Mouse (Mus musculus) midbrain, embryonic 12.5 days (tissue): ENCODE measurements around the gene Arhgef28. TPM values are rescaled to one million over a fixed set of nuclear protein-coding genes. Genes with fewer than 3 reads are reported as not detected.

ENCODE experiments used
- ATAC-seq: fragments of 200-750 bp; cut with Nextera tagmentation; 2 replicates; pipeline ENCODE4 v1.8.0; 2017; ENCODE audit warnings: low read depth, moderate TSS enrichment, moderate library complexity; ENCODE audit not compliant: low FRiP score
- H3K27ac ChIP-seq: fragments of 300-500 bp; sonication (generic); replicated peaks from 2 replicates; pipeline ENCODE4 v1.5.1; 2016; ENCODE audit warnings: mild to moderate bottlenecking
- H3K27me3 ChIP-seq: fragments of 300-500 bp; sonication (generic); 2 replicates; pipeline ENCODE4 v1.6.1; 2016; ENCODE audit warnings: mild to moderate bottlenecking
- H3K36me3 ChIP-seq: fragments of 300-500 bp; sonication (generic); 2 replicates; pipeline ENCODE4 v1.6.1; 2016
- H3K4me1 ChIP-seq: fragments of 300-500 bp; sonication (generic); 2 replicates; pipeline ENCODE4 v1.6.1; 2016
- H3K4me2 ChIP-seq: fragments of 300-500 bp; sonication (generic); replicated peaks from 2 replicates; pipeline ENCODE4 v1.6.1; 2016; ENCODE audit warnings: mild to moderate bottlenecking, moderate library complexity
- H3K4me3 ChIP-seq: fragments of 300-500 bp; sonication (generic); 2 replicates; pipeline ENCODE4 v1.5.1; 2016; ENCODE audit warnings: mild to moderate bottlenecking
- H3K9ac ChIP-seq: fragments of 300-500 bp; sonication (generic); replicated peaks from 2 replicates; pipeline ENCODE4 v1.6.1; 2016; ENCODE audit warnings: mild to moderate bottlenecking, moderate library complexity
- H3K9me3 ChIP-seq: fragments of 300-500 bp; sonication (generic); 2 replicates; pipeline ENCODE4 v1.6.1; 2016; ENCODE audit warnings: mild to moderate bottlenecking
- WGBS: fragments of 180-500 bp; shearing (Covaris S2); methylation state at CpG from one replicate; pipeline ENCODE4 v1.1.7; 2016; 5-methylcytosine and 5-hydroxymethylcytosine counted together
- polyA plus RNA-seq: library from polyadenylated mRNA; unstranded; fragments of >200 nt; fragmentation: Nextera tagmentation; extraction: Ambion mirVana; gene quantifications from 2 replicates; pipeline ENCODE4 v1.2.1, GENCODE M21; 2016

Gene Arhgef28
- polyA plus RNA-seq, 1 experiment from 2014 or later: 9.8 TPM

DNA sequence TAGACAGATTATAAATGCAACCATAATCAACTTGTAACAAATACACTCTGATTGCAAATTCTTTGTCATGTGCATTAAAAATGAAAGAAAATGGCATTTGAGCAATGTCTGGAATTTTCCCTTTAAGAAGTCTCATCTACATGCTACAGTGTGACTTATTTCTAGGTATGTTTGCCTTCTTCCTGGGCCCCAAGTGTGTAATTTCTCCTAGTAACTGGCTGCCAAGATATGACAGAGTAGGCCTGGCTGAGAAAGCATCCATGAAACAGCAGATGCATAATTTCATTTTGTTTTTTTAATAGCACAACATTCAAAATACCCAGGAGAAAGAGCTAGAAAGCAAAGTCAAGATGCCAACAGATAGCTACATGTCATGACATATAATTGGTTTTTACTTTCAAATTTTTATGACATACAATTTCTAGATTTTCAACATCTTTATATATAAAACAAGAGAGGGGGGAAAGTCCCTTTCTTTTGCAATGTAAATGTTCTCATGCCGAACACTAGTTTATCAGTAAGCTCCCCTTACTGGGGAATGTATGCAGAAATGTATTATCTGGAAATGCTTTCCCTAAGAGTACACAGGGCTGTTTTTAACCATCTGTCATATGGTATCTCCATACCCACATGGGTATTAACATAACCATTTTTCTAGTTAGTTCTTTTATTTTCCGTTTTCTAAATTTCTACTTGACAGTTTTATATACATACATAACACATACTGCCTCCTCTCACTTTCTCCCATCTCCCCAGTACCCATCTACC is 201.4 kb downstream of the Arhgef28 start:
- Histone ChIP-seq H3K4me1 (no peaks in the 10 kb centered on the region), H3K27me3 (no peaks in the 10 kb centered on the region), H3K36me3 (no peaks in the 10 kb centered on the region), H3K4me3 (no peak overlapping the region), H3K27ac (no peak overlapping the region), H3K9ac (no peak overlapping the region), H3K9me3 (no peaks in the 10 kb centered on the region), H3K4me2 (no peak overlapping the region)
- no peak for ATAC-seq
- 88% methylated on average over 2 of the region's 2 CpGs for WGBS

DNA sequence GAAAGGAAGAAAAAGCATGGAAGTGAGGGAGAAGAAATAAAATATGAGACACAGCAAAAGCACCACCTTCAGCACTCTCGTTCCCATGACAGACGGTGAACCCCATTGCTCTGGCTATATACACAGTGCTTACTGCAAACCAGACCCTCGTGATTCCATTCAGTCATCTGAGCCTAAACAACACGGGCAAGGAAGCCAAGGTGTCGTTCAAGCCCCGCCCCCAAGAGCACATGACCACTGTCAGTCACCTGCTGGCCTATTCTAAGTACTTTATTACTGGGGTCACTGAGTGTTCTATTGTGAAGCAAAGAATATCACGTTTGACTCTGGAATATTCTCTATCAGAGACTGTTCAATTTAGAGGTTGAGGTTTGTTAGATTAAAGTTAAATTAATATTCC is 202.5 kb downstream of the Arhgef28 start:
- no peak overlapping the region for H3K27ac ChIP-seq

DNA sequence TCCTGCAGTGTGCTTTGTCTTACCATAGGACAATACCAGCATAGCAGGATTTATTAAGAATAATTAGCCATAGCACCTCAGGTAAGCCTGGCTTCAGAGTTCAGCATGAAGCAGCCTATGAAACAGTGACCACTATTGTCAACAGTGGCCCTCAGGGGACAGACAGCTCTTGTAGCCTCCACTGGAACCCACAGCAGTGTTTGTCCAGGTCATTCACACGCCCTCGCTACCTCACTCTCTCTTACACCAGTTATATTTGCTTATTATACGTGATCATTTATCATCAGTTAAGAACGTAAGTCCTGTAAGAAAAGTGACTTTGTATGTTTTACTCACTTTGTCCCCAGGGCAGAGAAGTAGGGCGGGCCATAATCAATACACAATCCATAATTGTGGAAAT is 203.6 kb downstream of the Arhgef28 start:
- Histone ChIP-seq H3K27ac (no peak overlapping the region), H3K4me2 (no peak overlapping the region), H3K9me3 (no peaks in the 10 kb centered on the region), H3K9ac (no peak overlapping the region), H3K4me3 (no peak overlapping the region), H3K4me1 (no peaks in the 10 kb centered on the region; the same call in 1 of the 2 replicates), H3K36me3 (no peaks in the 10 kb centered on the region), H3K27me3 (no peaks in the 10 kb centered on the region)
- no peak for ATAC-seq
- 92% methylated on average over 5 of the region's 5 CpGs for WGBS

More for the DNA sequence above, 202.5 kb downstream of the Arhgef28 start:
- H3K4me1 ChIP-seq: no peaks in the 10 kb centered on the region; the same call in 1 of the 2 replicates
- H3K4me2 ChIP-seq: no peak overlapping the region
- H3K9ac ChIP-seq: no peak overlapping the region
- WGBS: 59% methylated on average over 7 of the region's 7 CpGs
- no peak for ATAC-seq
- no peak overlapping the region for H3K4me3 ChIP-seq
- no peaks in the 10 kb centered on the region for H3K36me3 ChIP-seq
- no peaks in the 10 kb centered on the region for H3K27me3 ChIP-seq
- no peaks in the 10 kb centered on the region for H3K9me3 ChIP-seq

DNA sequence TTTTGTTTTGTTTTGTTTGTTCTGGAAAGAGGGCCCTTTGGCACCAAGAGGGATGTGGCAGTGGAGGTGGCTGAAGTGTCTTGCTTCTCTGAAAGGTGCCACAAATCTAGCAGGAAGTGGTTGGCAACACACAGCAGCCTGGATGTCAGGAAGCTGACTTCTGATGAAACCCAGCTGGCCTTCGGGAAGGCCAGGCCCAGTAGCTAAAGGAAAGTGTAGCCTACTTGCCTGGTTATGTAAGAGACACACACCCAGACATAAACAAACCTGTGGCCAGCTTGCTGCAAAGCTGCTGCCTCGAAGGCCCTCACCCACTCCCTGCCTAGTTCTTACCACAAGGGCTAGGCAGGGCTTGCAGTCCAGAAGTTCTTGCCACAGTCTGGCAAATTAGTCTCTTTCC is 204.1 kb downstream of the Arhgef28 start:
- 76% methylated on average over 2 of the region's 2 CpGs for WGBS
- ATAC-seq: no peak
- Histone ChIP-seq H3K4me2 (no peak overlapping the region), H3K27ac (no peak overlapping the region), H3K4me1 (no peaks in the 10 kb centered on the region; the same call in 1 of the 2 replicates), H3K36me3 (no peaks in the 10 kb centered on the region), H3K9me3 (no peaks in the 10 kb centered on the region), H3K27me3 (no peaks in the 10 kb centered on the region), H3K9ac (no peak overlapping the region), H3K4me3 (no peak overlapping the region)

DNA sequence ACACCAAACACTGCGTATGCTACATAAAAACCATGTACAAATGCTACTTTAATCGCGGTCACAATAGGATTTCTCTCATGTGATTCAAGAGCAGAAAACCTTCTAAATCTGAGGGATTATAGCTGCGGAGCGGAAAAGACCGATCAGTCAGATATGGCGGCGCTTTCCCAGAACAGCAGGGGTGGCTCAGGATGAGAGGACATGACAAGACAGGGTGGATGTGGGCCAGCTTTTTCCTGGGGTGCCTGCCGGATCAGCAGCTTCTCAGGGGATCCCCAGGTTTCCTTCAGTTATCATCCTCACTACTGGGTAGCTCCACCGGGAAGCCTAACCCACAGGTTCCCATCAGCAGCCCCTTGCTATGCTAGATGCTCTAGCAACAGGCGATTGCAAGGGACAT is 204.5 kb downstream of the Arhgef28 start:
- Histone ChIP-seq H3K4me3 (no peak overlapping the region), H3K4me2 (no peak overlapping the region), H3K9ac (no peak overlapping the region), H3K4me1 (no peaks in the 10 kb centered on the region; the same call in 1 of the 2 replicates), H3K27ac (no peak overlapping the region), H3K9me3 (no peaks in the 10 kb centered on the region), H3K36me3 (no peaks in the 10 kb centered on the region), H3K27me3 (no peaks in the 10 kb centered on the region)
- no peak for ATAC-seq
- 59% methylated on average over 11 of the region's 11 CpGs for WGBS

DNA sequence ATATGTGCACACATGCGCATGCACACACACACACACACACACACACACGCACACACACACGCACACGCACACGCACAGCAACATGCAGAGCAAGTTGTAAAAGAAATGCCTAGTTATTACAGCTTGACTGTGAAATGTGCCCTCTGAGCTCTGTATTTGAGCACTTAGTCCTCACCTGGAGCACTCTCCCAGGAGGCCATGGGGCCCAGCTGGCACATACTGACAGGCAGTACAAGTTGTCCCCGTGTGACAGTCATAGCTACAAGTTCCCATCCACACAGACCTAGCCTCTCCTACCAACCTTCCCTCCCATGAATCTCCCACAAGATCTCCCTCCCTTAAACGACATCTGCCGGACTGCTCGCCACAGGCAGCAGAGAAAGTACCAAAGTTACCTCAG is 205.4 kb downstream of the Arhgef28 start:
- ATAC-seq: no peak
- Histone ChIP-seq H3K27ac (no peak overlapping the region), H3K4me1 (no peaks in the 10 kb centered on the region; the same call in 1 of the 2 replicates), H3K36me3 (no peaks in the 10 kb centered on the region), H3K9ac (no peak overlapping the region), H3K9me3 (no peaks in the 10 kb centered on the region), H3K27me3 (no peaks in the 10 kb centered on the region), H3K4me3 (no peak overlapping the region), H3K4me2 (no peak overlapping the region)
- WGBS: 95% methylated on average over 9 of the region's 9 CpGs

DNA sequence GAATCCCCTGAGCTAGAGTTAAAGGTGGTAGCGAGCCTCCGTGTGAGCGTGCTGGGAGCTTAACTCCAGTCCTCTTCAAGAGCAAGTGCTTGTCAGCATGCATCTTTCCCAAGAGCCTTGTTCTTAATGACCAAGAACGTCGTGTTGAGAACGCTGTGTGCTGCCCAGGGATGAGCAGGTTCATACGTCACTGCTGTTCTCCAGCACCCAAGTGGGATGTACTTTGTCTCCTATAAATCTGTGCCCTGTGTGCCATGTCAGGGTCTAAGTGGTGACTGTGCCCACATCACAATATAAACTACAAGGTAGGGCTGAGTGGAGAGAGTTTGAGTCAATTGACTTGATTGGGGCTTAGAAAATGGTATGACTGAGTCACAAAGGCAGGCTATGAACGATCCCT is 207.1 kb downstream of the Arhgef28 start:
- WGBS: 83% methylated on average over 8 of the region's 8 CpGs
- Histone ChIP-seq H3K4me3 (no peak overlapping the region), H3K27ac (no peak overlapping the region), H3K4me2 (no peak overlapping the region), H3K27me3 (no peaks in the 10 kb centered on the region), H3K9ac (no peak overlapping the region), H3K9me3 (no peaks in the 10 kb centered on the region), H3K36me3 (no peaks in the 10 kb centered on the region), H3K4me1 (no peaks in the 10 kb centered on the region; the same call in 1 of the 2 replicates)
- ATAC-seq: no peak

DNA sequence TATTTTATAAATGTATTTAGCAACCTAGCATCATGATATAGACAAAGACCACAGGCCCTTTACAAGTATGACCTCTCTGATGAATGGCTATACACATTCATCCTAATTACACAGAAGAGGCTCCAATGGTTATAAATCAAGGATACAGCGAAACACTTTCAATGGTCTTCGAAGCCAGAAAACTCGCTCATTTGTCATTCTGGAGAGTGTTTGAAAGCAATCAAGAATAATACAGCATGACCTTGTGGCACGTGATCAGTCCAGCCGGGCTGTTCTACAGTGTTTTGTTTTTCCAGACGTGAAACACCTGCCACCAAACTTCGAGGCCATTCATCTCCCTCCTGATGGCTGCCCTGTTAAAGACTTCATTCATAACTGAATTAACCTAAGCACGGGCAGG is 207.7 kb downstream of the Arhgef28 start:
- no peaks in the 10 kb centered on the region; the same call in 1 of the 2 replicates for H3K4me1 ChIP-seq
- no peak overlapping the region for H3K27ac ChIP-seq
- H3K36me3 ChIP-seq: no peaks in the 10 kb centered on the region
- no peak for ATAC-seq
- no peak overlapping the region for H3K9ac ChIP-seq
- no peak overlapping the region for H3K4me2 ChIP-seq
- WGBS: 58% methylated on average over 8 of the region's 8 CpGs
- no peaks in the 10 kb centered on the region for H3K27me3 ChIP-seq
- no peak overlapping the region for H3K4me3 ChIP-seq
- no peaks in the 10 kb centered on the region for H3K9me3 ChIP-seq

DNA sequence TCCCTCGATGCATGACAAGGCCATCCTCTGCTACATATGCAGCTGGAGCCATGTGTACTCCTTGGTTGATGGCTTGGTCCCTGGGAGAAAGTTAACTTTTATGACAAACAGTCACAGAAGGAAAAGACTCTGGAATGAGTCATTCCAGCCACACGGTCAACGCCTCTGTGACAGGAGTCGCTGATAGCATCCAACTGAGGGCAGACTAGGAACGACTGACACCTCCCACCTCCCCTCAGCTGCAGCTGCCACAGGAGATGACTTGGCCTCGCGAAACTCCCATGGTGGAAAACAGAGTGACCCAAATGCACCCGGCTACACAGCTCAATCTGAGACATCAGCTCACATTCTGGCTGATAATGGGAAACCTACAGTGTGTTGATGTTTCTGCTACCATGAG is 215.3 kb downstream of the Arhgef28 start:
- no peaks in the 10 kb centered on the region for H3K27me3 ChIP-seq
- H3K27ac ChIP-seq: no peak overlapping the region
- WGBS: 78% methylated on average over 8 of the region's 8 CpGs
- no peaks in the 10 kb centered on the region for H3K4me1 ChIP-seq
- H3K36me3 ChIP-seq: no peaks in the 10 kb centered on the region
- no peak overlapping the region for H3K9ac ChIP-seq
- H3K4me3 ChIP-seq: no peak overlapping the region
- no peak overlapping the region for H3K4me2 ChIP-seq
- ATAC-seq: no peak
- H3K9me3 ChIP-seq: no peaks in the 10 kb centered on the region

DNA sequence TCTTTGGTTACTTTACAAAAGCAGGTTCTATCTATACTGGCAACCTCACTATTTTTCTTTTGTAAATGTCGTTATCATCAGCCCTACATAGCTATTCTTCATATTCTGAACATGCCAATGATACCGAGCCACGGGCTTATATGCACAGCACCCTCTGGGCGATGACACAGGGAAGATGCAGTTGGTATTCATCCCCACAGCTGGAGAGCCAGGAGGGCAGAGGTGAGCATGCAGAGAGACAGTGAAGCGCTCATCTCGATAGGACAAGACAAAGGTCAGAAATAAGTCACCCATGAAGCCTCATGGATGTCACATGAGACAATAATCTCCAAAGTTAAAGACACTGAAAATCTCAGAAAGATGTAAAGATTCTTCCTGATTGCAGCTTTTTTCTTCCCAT is 217.4 kb downstream of the Arhgef28 start:
- Histone ChIP-seq H3K9ac (no peak overlapping the region), H3K27me3 (no peaks in the 10 kb centered on the region), H3K4me3 (no peak overlapping the region), H3K9me3 (no peaks in the 10 kb centered on the region), H3K4me2 (no peak overlapping the region), H3K27ac (no peak overlapping the region), H3K36me3 (no peaks in the 10 kb centered on the region), H3K4me1 (no peaks in the 10 kb centered on the region)
- 83% methylated on average over 6 of the region's 6 CpGs for WGBS
- ATAC-seq: no peak

DNA sequence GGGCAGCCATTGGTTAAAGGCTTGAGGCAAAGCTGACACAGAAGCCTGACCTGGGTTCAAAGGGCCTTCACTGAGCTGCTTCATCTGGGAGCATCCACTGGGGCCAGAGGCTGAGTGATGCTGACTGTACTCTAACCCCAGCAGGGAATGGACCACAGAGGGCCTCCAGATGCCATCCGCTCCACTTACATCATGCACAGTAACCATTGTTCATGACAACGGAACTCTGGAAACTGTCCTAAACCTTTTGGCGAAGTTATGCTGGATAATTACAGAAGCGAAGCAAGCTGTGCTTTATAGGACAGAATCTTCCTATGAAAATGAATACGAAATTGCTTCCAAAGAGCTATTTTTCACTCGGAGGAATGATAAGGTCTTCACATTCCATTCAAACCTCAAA is 219.5 kb downstream of the Arhgef28 start:
- 91% methylated on average over 6 of the region's 6 CpGs for WGBS
- H3K4me2 ChIP-seq: no peak overlapping the region
- no peak for ATAC-seq
- H3K9ac ChIP-seq: no peak overlapping the region
- H3K36me3 ChIP-seq: no peaks in the 10 kb centered on the region
- H3K27ac ChIP-seq: no peak overlapping the region
- H3K4me3 ChIP-seq: no peak overlapping the region
- no peaks in the 10 kb centered on the region for H3K27me3 ChIP-seq
- peaks cover 2% of the 10 kb centered on the region for H3K4me1 ChIP-seq
- H3K9me3 ChIP-seq: no peaks in the 10 kb centered on the region

DNA sequence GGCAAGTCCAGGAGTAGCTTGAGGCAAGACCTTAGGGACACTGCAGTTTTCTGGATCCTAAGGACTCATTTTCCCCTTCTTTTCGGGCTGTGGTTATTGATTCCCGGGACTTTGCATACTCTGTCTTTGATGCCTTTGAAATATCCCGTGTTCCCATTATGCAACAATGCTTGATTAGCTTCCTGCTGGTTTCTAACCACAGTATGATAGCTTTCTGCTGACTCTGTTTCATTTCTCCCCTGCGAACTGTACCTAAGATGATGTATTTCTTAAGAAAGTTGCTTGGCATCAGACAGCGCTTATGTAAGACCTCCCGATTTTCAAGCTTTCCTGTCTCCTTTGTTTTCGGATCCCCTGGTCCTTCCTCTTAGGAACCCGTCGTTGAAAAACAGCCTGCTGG is 229.1 kb downstream of the Arhgef28 start:
- no peaks in the 10 kb centered on the region for H3K27me3 ChIP-seq
- no peaks in the 10 kb centered on the region for H3K36me3 ChIP-seq
- no peak overlapping the region for H3K4me3 ChIP-seq
- H3K4me1 ChIP-seq: peaks cover 5% of the 10 kb centered on the region
- H3K4me2 ChIP-seq: no peak overlapping the region
- WGBS: 84% methylated on average over 9 of the region's 9 CpGs
- H3K27ac ChIP-seq: no peak overlapping the region
- no peak for ATAC-seq
- no peaks in the 10 kb centered on the region for H3K9me3 ChIP-seq
- H3K9ac ChIP-seq: no peak overlapping the region

DNA sequence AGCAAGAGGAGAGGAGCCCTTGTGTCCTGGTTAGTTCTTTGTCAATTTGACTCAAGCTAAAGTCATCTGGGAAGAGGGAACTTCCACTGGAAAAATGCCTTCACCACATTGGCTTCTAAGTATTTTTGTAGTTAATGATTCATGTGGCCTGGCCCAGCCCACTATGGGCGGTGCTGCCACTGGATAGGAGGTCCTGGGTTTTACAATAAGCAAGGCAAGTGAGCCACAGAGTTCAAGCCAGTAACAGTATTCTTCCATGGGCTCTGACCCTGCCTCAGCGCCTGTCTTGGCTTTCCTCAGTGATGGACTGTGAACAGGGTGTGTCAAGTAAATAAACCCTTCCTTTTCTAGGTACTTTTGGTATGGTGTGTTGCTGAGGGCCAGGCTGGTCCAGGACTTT is 229.6 kb downstream of the Arhgef28 start:
- no peaks in the 10 kb centered on the region for H3K27me3 ChIP-seq
- ATAC-seq: no peak
- WGBS: 90% methylated on average over 2 of the region's 2 CpGs
- H3K36me3 ChIP-seq: no peaks in the 10 kb centered on the region
- no peak overlapping the region for H3K9ac ChIP-seq
- no peak overlapping the region for H3K4me2 ChIP-seq
- H3K4me1 ChIP-seq: peaks cover 3% of the 10 kb centered on the region
- no peak overlapping the region for H3K4me3 ChIP-seq
- no peak overlapping the region for H3K27ac ChIP-seq
- H3K9me3 ChIP-seq: no peaks in the 10 kb centered on the region
